Mouse (Mus musculus) gastrocnemius, adult 8-10 months (tissue): Measurements from ENCODE around the gene Podxl. TPM values are rescaled to one million over a fixed set of nuclear protein-coding genes. Genes with fewer than 3 reads are reported as not detected.
"Not testable (repeated sequence)": the region's sequence is repeated elsewhere in the genome, so short reads cannot be mapped to it uniquely, and the experiment has no call there.

Source experiments
- DNase-seq, 2 experiments: peaks; one replicate each; pipeline ENCODE4 v3.0.0; 2022; ENCODE audit warnings: low spot score in 2 of 2
- total RNA-seq, 4 experiments: library from RNA; stranded (reverse); gene quantifications; 2 replicates each; pipeline ENCODE4 v1.2.4; 2022

Podxl gene
- total RNA-seq, 4 experiments from 2014 or later: 16.1 to 22.2 (median 18.0) TPM

GRCm38 (mm10) chr6:31568070-31568595 lies 4.4 kb upstream of the Podxl start:
- no peak for DNase-seq

- no peak for DNase-seq
These were observed 3.4 kb upstream of the Podxl start for GRCm38 (mm10) chr6:31567200-31567599.

GRCm38 (mm10) chr6:31564901-31565391 lies 1.2 kb upstream of the Podxl start:
- DNase-seq: no peak

GRCm38 (mm10) chr6:31564182-31564531 lies 376 bp upstream of the Podxl start:
- no peak for DNase-seq

- no peak for DNase-seq
These were observed 1.3 kb downstream of the Podxl start for GRCm38 (mm10) chr6:31562371-31563080.

GRCm38 (mm10) chr6:31561948-31562347 lies 1.8 kb downstream of the Podxl start:
- DNase-seq: not testable (repeated sequence)

GRCm38 (mm10) chr6:31560138-31560959 lies 3.4 kb downstream of the Podxl start:
- no peak for DNase-seq

- no peak for DNase-seq
These were observed 7.2 kb downstream of the Podxl start for GRCm38 (mm10) chr6:31556460-31557100.

- no peak for DNase-seq
These were observed 12.8 kb downstream of the Podxl start for GRCm38 (mm10) chr6:31550876-31551532.

GRCm38 (mm10) chr6:31549361-31550051 lies 14.3 kb downstream of the Podxl start:
- peak in 1 of 2 experiments; percentile 25 for DNase-seq

- no peak for DNase-seq
These were observed 19.5 kb downstream of the Podxl start for GRCm38 (mm10) chr6:31544318-31544717.

- DNase-seq: no peak
These were observed 23.8 kb downstream of the Podxl start for GRCm38 (mm10) chr6:31540018-31540417.

- no peak for DNase-seq
These were observed 25.7 kb downstream of the Podxl start for GRCm38 (mm10) chr6:31538112-31538511.

- no peak for DNase-seq
These were observed 26.6 kb downstream of the Podxl start for GRCm38 (mm10) chr6:31537193-31537592.

GRCm38 (mm10) chr6:31534705-31535104 lies 29.1 kb downstream of the Podxl start:
- DNase-seq: no peak

GRCm38 (mm10) chr6:31531880-31532279 lies 31.9 kb downstream of the Podxl start:
- DNase-seq: no peak

GRCm38 (mm10) chr6:31528339-31528738 lies 35.4 kb downstream of the Podxl start:
- DNase-seq: no peak

- DNase-seq: no peak
These were observed 35.9 kb downstream of the Podxl start for GRCm38 (mm10) chr6:31527897-31528296.

- DNase-seq: no peak
These were observed 36.9 kb downstream of the Podxl start for GRCm38 (mm10) chr6:31526929-31527328.

- no peak for DNase-seq
These were observed 38.4 kb downstream of the Podxl start for GRCm38 (mm10) chr6:31525231-31525900.
